Mouse (Mus musculus) CD4-positive, CD25-positive, alpha-beta regulatory T cell, adult 2 months (primary cell): ENCODE data around the gene Mrpl12.
"Not testable (repeated sequence)": the region's sequence is repeated elsewhere in the genome, so short reads cannot be mapped to it uniquely, and the experiment has no call there.

ENCODE experiments used
- DNase-seq: peaks from one replicate; pipeline ENCODE4 v3.0.0-alpha.2; 2012; ENCODE audit warnings: low read depth, low spot score

Mrpl12 gene

GRCm38 (mm10) chr11:120508290-120508870 is 24.0 kb downstream of the Mrpl12 start:
- no peak for DNase-seq

- DNase-seq, result no peak
Measured at GRCm38 (mm10) chr11:120509940-120510339, 25.5 kb downstream of the Mrpl12 start.

DNA sequence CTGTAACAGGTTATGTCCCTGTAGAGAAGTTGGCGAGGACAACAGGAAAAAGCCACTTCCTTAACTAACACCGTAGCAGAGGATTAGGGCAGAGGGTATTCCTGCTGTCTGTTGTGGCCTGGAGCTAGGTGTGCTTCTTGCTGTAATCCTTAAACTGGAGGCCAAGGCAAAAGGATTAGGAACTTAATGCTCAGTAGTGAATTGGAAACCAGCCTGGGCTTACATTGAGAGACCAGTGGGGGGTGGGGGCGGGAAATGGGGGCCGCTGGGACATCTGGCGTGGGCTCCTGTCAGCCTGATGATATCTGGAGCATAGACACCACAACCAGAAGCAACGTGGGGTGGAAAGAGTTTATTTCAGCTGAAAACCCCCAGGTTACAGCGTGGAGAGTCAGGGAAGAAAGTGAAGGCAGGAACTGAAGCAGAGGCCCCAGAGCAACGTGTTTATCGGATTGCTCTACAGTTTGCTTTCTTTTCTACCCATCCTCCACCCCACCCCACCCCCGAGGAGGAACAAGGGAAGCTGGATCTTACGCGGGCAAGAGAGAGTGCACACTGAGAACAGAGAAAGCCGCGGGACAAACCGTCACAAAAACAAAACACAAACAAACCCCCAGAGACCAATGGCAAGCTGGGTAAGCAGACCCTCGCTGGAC is 26.1 kb downstream of the Mrpl12 start:
- peak; percentile 56 for DNase-seq

- no peak for DNase-seq
Measured at GRCm38 (mm10) chr11:120512790-120513453, 28.5 kb downstream of the Mrpl12 start.

GRCm38 (mm10) chr11:120514262-120514661 is 29.8 kb downstream of the Mrpl12 start:
- not testable (repeated sequence) for DNase-seq

DNA sequence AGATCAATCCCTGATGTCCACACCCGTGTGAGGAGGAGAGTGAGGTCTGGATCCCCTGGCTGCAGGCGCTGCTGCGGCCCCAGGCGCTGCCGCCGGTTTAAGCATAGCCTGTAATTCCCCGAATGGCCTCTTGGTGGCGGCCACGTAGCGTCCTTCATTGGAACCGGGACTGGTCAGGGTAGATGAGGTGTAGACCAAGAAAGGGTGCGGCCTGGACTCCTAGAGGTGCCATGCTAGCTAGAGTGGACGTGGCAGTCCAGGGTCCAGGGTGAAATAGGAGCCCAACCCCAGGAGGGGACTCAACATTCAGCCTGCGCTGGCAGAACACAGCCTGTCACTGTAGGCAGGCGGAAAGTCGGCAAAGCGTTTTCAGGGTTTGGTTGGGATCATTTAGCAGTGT is 31.2 kb downstream of the Mrpl12 start:
- peak; percentile 86 for DNase-seq

GRCm38 (mm10) chr11:120517147-120517546 is 32.7 kb downstream of the Mrpl12 start:
- no peak for DNase-seq

DNA sequence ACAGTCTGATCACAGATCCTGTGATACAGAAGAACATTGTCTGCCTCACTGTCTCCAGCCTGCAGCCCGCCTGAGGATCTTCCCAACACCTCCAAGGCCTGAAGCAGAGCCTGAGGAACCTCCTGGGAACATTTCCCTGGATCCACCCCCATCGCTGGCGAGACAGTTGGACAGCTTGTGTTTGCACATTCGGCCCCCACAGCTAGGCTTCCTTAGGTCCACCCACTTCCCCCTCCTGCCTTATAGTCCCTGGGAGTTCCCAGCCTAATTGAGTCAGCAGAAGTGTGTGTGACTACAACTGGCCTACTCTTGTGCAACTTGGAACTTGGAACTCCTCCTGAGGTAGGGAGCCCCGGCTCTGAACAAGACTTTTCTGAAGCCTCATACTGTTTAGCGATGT is 33.6 kb downstream of the Mrpl12 start:
- no peak for DNase-seq

- DNase-seq, result no peak
Measured at GRCm38 (mm10) chr11:120518558-120518957, 34.1 kb downstream of the Mrpl12 start.

DNA sequence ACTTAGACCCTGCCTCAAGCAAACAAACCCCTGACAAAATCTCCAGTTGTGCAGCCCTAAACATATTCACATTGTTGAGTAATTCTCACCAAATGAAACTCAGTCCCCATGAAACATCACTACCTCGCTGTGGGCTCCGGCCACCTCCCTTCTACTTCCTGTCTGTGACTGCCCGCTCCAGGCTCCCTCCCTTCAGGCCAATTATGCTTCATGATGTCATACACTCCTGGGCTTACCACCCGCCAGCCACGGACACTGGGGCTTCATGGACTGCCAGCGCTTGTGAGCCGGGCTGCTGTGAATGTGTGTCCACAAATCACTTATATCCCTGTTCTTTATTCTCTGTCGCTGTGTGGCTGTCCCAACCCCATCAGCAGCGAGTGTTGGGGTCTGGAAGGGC is 35.3 kb downstream of the Mrpl12 start:
- no peak for DNase-seq

GRCm38 (mm10) chr11:120520498-120520897 is 36.1 kb downstream of the Mrpl12 start:
- DNase-seq, result no peak

DNA sequence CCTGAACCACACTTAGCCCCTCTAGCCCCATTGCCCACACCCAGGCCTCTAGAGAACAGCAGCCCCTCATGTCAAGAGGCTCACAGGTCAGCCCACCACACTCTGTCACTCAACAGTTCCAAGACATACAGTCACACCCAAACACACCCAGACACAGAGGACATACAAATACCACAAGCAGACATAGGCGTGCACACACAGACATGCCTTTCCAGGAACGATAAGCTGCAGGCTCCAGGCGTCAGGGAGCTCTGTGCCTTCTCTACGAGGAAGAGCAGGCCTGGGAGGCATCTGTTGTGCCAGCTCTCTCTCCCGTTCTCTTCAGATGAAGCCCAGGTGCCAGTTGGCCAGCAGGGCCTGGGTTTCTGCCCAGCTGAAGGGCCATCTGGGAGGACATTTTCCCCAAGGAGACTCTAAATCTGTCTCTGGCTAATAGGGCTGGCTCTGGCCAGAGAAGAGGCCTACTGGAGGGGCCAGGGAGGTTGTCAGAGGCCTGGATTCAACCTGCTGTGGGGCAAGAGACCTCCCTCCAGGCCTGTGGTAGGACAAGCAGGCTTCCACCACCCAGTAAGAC is 36.6 kb downstream of the Mrpl12 start:
- no peak for DNase-seq

DNA sequence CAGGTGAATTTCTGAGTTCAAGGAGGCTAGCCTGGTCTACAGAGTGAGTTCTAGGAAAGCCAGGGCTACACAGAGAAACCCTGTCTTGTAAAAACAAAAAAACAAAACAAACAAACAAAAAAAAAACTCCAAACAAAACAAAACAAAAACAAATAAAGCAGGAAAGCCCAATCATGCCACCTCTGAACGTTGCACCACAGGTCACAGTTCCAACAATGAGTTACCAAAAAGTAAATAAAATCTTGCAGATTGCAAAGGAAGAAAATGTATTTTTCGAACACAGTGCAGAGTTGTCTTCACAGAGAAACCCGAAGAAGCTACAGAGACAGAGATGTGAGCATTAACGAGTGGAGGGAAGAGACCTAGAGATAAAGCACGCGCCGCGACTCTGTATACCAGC is 38.2 kb downstream of the Mrpl12 start:
- DNase-seq, result no peak

DNA sequence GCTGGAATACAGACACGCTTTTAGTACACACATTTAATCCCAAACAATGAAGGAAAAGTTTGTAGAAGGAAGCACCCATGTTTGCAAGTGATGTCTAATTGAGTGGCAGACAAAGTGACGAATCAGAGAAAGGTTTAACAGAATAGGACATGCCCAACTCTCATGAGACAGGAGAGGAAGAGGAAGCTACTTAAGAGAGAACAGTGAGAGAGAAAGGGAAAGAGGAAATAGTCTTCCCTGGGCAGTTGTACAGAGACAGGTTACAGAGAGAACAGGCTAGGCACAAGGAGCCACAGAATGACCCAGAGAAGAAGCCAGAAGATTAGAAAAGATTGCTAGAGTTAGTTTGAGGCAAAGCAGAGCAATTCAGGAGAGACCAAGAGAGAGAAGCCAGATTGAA is 41.5 kb downstream of the Mrpl12 start:
- DNase-seq, result no peak

DNA sequence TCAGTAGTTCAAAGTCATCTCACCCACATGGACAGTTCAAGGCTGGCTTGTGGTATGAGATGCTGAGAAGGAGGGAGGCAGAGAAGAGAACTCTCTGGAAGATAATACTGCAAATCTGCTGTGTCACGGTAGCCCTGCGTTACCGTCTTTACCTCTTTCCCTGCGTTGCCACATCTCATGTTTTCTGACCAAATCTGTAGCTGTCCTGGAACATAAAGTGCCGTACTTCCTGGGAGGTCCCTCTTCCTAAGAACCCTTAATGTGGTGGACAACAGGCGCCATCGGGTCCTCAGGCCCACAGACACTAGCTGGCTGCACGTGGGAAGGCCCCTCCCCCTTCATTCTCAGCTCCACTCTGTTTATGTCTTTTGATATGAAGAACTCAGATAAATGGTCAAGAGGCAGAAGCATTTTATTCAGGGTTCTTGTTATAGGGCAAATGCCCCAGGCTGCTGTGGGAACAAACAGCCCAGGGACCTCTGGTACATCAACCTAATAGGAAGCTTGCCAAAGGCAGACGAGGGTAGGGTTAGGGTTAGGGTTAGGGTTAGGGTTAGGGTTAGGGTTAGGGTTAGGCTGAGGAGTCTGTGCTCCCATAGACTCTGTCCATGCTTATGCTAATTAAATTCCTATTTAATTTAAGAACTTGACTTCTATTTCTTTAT is 43.4 kb downstream of the Mrpl12 start:
- no peak for DNase-seq

DNA sequence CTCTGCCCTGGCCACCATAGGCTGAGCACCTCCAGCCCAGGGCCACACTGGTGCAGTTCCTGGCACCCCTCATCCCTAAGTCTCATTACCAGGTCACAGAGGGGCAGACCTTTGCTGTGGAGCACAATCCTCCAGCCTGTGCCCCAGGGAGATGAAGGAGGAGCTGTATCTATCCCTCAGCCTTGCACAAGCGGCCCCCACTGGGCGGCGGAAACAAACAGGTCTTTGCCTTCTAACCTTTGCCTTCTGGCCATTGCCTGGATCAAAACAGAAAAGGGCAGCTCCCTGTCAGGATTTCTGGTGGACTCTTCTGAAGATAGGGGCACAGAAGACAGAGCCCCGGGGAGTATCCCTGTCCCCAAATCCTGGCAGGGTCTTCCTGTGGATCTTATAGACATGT is 44.5 kb downstream of the Mrpl12 start:
- no peak for DNase-seq

DNA sequence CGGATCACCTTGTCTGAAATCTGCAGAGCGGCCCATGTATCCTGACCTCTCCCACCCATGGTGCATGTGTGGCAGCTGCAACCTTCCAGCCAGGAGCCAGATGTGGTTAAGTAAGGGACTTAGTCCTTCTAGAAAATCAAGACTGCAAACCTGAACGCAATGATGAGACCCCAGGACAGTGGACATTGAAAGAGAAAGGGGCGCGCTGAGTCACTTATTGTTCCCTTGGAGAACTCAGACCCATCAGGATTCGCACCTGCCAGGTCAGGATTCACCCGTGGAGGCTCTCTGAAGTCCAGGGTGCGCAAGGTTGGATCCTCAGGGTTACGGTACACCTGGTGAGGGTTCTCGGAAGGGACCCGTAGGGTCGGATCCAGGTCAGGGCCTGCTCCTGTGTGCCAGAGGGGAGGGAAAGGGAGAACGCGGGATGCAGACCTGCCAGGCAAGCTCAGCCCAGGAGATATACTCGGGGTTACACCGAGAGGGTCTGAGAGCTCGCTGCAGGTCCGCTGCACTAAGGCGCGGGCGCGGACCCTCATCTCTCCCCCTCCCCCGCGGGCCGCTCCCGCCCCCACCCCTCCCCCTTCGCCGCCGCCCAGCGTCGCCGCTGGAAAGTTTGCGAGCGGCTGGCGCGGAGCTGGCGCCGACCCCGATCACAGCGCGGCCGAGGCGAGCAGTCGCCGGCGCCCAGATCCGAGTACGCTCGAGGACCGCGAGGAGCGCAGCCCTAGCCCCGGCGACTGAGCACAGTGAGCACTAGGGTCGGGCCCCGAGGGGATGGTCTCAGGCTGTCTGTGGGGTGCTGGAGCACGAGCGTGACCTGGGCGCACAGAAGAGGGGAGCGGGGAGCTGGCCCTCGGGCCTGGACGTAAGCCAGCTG is 45.9 kb downstream of the Mrpl12 start, which contains the start of gene Gcgr:
Gcgr (plus strand) TSS at position 615 of the 880 bp plus-strand sequence.
- DNase-seq, result no peak

DNA sequence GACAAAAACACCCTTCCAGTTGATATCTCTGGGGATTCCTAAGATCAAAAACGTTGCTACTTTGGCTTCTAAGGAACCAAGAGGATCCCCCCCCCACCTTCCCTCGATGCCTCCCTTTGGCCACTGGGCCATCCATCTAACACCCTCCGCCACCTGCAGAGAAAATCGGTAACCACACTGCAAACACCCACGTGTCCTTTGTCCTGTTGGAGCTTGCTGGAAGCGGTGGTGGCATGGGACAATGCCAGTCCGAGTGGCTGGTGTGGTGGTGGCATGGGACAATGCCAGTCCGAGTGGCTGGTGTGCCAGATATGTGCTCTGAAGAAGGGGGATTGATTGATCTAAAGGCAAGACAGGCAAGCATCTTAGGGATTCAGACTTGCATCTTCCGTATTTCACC is 47.2 kb downstream of the Mrpl12 start:
- no peak for DNase-seq

DNA sequence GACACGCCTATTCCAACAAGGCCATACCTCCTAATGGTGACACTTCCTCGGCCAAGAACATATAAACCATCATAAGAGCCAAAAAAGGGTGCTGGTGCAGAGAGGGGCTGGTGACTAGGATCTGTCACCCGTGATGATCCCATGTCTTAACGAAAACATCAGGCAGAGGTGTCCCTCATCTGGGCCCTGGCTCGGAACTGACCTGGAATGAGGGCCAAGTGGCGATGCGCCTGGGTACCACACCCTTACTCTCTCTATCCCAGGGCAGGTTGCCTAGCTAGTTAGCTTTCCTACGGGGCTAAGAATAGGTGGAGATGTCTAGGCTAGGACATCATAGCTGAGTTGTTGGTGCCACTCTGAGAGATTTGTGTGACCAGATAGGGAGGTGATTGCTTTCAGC is 49.7 kb downstream of the Mrpl12 start:
- no peak for DNase-seq

DNA sequence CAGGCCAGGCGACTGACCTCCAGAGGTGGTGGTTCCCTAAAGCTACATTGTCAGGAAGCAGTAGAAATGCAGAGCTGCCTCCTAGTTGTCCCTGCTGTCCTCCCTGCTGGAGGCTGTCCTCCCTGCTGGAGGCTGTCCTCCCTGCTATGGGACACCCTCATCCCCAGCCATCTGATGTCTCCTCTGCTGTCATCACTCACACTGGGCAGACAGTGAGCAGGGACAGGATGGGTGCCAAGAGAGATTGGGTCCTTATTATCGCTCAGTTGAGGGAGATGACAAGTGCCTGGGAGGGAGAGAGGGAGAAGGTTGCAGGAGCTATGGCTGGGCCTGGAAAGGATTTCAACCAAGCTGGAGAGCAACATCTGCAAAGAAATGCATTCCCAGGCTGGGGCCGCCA is 50.7 kb downstream of the Mrpl12 start:
- DNase-seq, result no peak

- no peak for DNase-seq
Measured at GRCm38 (mm10) chr11:120535804-120536203, 51.4 kb downstream of the Mrpl12 start.
